Mouse (Mus musculus) limb, embryonic 15.5 days (tissue): Measurements from ENCODE around the gene Rab3c. TPM values are rescaled to one million over a fixed set of nuclear protein-coding genes. Genes with fewer than 3 reads are reported as not detected.

Experiments
- ATAC-seq: fragments of 200-750 bp; cut with Nextera tagmentation; 2 replicates; pipeline ENCODE4 v1.8.0; 2017; ENCODE audit warnings: low read depth, moderate TSS enrichment; ENCODE audit not compliant: insufficient number of reproducible peaks, low FRiP score, low TSS enrichment
- H3K27ac ChIP-seq: fragments of 300-500 bp; sonication (generic); 2 replicates; pipeline ENCODE4 v1.5.1; 2015; ENCODE audit warnings: moderate library complexity, mild to moderate bottlenecking, inconsistent platforms
- H3K27me3 ChIP-seq: fragments of 300-500 bp; sonication (generic); 2 replicates; pipeline ENCODE4 v1.6.1; 2015; ENCODE audit warnings: inconsistent platforms
- H3K36me3 ChIP-seq: fragments of 300-500 bp; sonication (generic); 2 replicates; pipeline ENCODE4 v1.6.1; 2015; ENCODE audit warnings: inconsistent platforms
- H3K4me1 ChIP-seq: fragments of 300-500 bp; sonication (generic); 2 replicates; pipeline ENCODE4 v1.6.1; 2015; ENCODE audit warnings: inconsistent platforms
- H3K4me2 ChIP-seq: fragments of 300-500 bp; sonication (generic); 2 replicates; pipeline ENCODE4 v1.6.1; 2015; ENCODE audit warnings: mild to moderate bottlenecking, inconsistent platforms
- H3K4me3 ChIP-seq: fragments of 300-500 bp; sonication (generic); 2 replicates; pipeline ENCODE4 v1.5.1; 2015; ENCODE audit warnings: mild to moderate bottlenecking, inconsistent platforms
- H3K9ac ChIP-seq: fragments of 300-500 bp; sonication (generic); 2 replicates; pipeline ENCODE4 v1.6.1; 2015; ENCODE audit warnings: inconsistent platforms
- H3K9me3 ChIP-seq: fragments of 300-500 bp; sonication (generic); 2 replicates; pipeline ENCODE4 v1.6.1; 2016; ENCODE audit warnings: inconsistent platforms
- WGBS: fragments of 180-500 bp; shearing (Covaris S2); methylation state at CpG from one replicate; pipeline ENCODE4 v1.1.7; 2015; 5-methylcytosine and 5-hydroxymethylcytosine counted together
- polyA plus RNA-seq: library from polyadenylated mRNA; unstranded; fragments of >200 nt; fragmentation: Nextera tagmentation; extraction: Ambion mirVana; gene quantifications from 2 replicates; pipeline ENCODE4 v1.2.1, GENCODE M21; 2015

The Rab3c gene
- polyA plus RNA-seq, 1 experiment from 2014 or later, result 0.38 TPM

DNA sequence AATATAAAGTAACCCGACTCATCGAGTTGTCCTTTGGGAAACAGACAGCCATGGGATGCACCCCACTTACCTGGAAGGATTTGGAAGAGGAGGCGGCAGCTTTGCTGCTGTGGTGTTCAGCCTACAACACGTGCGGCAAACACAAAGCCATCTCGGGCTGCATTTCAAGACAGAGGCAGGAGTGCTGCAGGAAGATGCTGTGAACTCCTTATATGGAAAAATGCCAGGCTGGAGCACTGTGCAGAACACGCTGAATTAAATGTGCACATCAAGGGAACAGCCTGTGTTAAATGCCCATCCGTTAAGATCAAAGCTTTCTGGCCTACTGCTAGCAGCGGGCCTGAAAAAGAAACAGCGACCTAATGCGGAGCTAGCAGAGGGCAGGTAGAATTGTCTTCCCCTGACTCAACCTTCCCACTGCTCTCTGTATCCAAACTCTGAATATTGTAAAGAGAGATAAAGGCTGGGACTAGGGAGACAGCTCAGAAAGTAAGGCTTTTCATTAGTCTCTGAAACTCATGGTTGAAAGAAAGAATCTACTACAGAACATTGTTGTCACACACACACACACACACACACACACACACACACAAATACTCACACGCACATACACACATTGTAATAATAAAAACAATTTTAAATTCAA is 153.1 kb downstream of the Rab3c start:
- H3K27me3 ChIP-seq, result no peaks in the 10 kb centered on the region
- no peak overlapping the region for H3K9ac ChIP-seq
- no peak overlapping the region for H3K4me2 ChIP-seq
- no peaks in the 10 kb centered on the region for H3K9me3 ChIP-seq
- 45% methylated on average over 12 of the region's 12 CpGs for WGBS
- H3K4me1 ChIP-seq, result no peaks in the 10 kb centered on the region
- H3K4me3 ChIP-seq, result no peak overlapping the region
- no peaks in the 10 kb centered on the region for H3K36me3 ChIP-seq
- H3K27ac ChIP-seq, result no peak overlapping the region
- no peak for ATAC-seq

DNA sequence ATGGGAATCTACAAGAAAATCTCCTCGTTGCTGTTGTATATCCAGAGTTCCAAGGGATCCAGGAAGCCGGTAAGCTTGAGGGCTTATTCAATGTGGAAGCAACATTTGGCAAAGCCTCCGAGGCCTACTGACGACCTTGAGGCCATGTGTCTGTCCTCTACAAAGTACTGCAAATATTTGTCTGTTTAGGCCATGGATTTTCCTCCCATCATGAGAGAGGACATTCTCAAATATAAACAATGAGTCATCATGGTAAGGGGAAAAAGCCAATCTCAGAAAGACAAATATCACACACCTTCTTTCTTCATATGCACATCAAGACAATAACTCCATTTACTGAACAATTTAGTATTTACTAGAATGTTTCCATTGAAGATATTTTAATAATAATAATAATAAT is 158.0 kb downstream of the Rab3c start:
- Histone ChIP-seq H3K27me3 (no peaks in the 10 kb centered on the region), H3K27ac (no peak overlapping the region), H3K4me1 (no peaks in the 10 kb centered on the region), H3K4me2 (no peak overlapping the region), H3K4me3 (no peak overlapping the region), H3K9ac (no peak overlapping the region), H3K9me3 (no peaks in the 10 kb centered on the region), H3K36me3 (no peaks in the 10 kb centered on the region)
- no peak for ATAC-seq
- WGBS, result 79% methylated on average over 4 of the region's 4 CpGs

DNA sequence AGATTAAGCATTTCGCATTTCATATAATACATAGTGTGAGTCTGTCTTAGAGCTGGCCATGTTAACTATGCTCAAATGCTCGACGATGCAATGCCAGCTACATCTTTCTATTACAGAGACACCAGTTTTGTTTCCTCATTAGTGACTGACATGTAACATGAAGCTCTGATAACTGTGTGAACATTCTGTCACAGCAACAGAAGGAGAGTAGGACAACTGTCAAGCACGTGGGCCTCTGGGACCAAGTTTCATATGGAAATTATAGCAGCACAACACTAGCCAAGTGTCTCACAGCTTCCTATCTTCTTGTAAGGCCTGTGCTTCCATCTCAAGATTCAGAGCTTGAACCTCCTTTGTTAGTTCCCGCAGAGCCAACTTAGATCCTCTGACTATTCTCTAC is 163.9 kb downstream of the Rab3c start:
- 86% methylated on average over 5 of the region's 5 CpGs for WGBS
- Histone ChIP-seq H3K9ac (no peak overlapping the region), H3K4me2 (no peak overlapping the region), H3K4me1 (no peaks in the 10 kb centered on the region), H3K9me3 (no peaks in the 10 kb centered on the region), H3K27me3 (no peaks in the 10 kb centered on the region), H3K4me3 (no peak overlapping the region), H3K27ac (no peak overlapping the region), H3K36me3 (no peaks in the 10 kb centered on the region)
- ATAC-seq, result no peak

DNA sequence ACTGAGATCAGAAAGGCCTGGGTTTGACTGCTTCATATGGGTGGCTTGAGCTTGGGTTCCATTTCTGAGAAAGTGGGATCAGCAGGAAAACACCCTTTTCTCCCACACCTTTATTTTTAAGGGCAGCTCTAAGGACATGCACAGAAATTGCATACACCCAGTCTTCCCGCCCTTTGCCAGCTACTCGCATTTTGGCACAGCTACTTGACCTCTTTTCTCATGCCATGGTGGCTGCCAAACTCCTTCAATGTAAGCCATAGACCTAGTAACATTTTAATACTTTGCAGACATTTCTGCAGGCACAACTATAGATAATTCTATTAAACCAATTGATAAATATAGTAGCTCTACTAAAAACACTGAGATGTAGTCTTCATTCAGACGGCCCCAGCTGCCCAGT is 164.5 kb downstream of the Rab3c start:
- H3K27ac ChIP-seq, result no peak overlapping the region
- no peak for ATAC-seq
- no peak overlapping the region for H3K9ac ChIP-seq
- H3K36me3 ChIP-seq, result no peaks in the 10 kb centered on the region
- WGBS, result 84% methylated on average over 3 of the region's 3 CpGs
- H3K27me3 ChIP-seq, result no peaks in the 10 kb centered on the region
- H3K9me3 ChIP-seq, result no peaks in the 10 kb centered on the region
- H3K4me2 ChIP-seq, result no peak overlapping the region
- no peak overlapping the region for H3K4me3 ChIP-seq
- no peaks in the 10 kb centered on the region for H3K4me1 ChIP-seq

DNA sequence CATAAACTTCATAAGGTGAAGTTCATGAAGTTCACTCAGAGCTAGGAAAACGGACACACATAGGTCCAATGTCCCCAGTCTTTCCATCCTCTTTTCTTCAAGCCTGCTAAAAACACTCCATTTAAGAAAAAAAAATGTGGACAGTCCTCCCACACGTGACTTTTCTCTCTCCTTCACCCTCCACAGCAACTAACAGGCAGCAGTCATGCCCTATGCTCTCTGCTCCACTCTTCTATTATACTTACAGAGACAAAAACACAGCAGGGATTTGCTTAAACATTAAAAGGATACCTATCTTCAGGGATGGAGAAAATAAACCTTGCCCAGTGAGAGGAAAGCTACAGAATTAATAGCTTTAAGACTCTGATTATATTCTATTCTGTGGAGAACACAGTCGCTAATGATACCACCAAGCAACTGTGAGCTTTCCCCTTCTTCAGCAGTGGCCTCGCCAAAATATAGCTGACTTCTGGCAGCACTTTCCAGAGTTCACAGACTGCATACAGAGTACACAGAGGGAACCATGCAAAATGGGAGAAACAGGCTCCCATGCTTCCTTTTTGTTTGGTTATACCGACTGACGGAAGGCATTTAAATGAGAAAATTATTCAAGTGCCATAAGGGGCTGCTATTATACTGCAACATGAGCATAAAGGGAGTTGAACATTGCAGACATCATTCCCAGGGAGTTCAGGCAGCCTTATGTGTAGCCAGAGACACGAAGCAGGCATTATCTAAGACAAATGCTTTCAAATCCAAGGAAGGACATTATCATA is 165.7 kb downstream of the Rab3c start:
- Histone ChIP-seq H3K9me3 (no peaks in the 10 kb centered on the region), H3K4me3 (no peak overlapping the region), H3K36me3 (no peaks in the 10 kb centered on the region), H3K4me2 (no peak overlapping the region), H3K9ac (no peak overlapping the region), H3K27me3 (no peaks in the 10 kb centered on the region), H3K27ac (no peak overlapping the region), H3K4me1 (no peaks in the 10 kb centered on the region)
- ATAC-seq, result no peak
- WGBS, result 63% methylated on average over 7 of the region's 7 CpGs

DNA sequence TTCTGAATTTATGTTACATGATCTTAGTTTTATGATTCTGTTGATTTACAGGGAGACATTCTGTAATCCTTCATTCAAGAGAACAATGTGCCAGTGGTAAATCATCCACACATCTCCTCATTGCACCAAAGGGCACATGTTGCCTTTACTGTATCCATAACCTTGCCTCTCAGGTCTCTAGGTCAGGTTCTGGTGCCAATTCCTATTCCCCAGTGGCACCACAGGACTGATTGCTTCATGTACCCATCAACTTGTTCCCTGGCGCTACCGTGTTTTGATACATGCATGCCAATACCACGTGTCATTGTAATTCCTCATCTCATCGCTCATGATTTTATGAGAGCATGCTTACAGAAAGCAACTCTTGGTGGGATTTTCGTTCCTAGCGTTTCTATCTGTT is 167.1 kb downstream of the Rab3c start:
- H3K27me3 ChIP-seq, result no peaks in the 10 kb centered on the region

DNA sequence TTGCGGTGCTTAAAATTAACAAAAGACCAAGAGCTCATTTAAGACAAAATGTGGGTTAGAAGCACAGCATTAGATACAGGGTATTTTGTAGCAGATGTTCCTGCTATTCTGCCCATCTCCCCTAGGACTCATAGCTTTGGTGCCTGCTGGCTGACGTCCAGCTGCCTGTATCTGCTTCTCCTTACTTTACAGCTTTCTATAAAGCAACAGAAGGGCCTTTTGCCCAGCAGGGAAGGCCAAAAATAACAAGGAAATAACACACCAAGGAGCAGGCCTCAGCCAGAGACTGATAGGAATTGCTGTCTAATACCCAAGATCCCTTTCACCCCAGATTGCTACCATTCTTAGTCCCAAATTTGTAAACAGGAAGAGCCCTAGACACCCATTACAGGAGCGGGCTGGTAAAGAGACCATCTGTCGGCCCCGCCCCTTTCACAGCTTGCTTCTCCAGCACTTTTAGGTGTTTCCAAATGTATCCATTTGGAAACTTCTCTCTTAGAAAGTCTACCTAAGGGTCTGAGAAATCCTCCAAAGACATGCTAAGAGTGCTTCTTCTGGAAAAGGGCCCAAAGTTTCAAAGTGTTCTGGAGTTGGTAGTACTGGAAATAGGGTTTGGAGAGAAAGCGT is 183.3 kb downstream of the Rab3c start:
- 53% methylated on average over 6 of the region's 6 CpGs for WGBS
- no peak for ATAC-seq
- H3K27me3 ChIP-seq, result no peaks in the 10 kb centered on the region
- no peaks in the 10 kb centered on the region for H3K9me3 ChIP-seq
- no peak overlapping the region for H3K4me2 ChIP-seq
- no peak overlapping the region for H3K9ac ChIP-seq
- no peak overlapping the region for H3K27ac ChIP-seq
- H3K36me3 ChIP-seq, result no peaks in the 10 kb centered on the region
- peaks cover 5% of the 10 kb centered on the region for H3K4me1 ChIP-seq
- H3K4me3 ChIP-seq, result no peak overlapping the region

More for the DNA sequence above, 167.1 kb downstream of the Rab3c start:
- Histone ChIP-seq H3K9me3 (no peaks in the 10 kb centered on the region), H3K27ac (no peak overlapping the region), H3K4me2 (no peak overlapping the region), H3K36me3 (no peaks in the 10 kb centered on the region), H3K4me3 (no peak overlapping the region), H3K9ac (no peak overlapping the region), H3K4me1 (no peaks in the 10 kb centered on the region)
- ATAC-seq, result no peak
- WGBS, result 89% methylated on average over 6 of the region's 6 CpGs

DNA sequence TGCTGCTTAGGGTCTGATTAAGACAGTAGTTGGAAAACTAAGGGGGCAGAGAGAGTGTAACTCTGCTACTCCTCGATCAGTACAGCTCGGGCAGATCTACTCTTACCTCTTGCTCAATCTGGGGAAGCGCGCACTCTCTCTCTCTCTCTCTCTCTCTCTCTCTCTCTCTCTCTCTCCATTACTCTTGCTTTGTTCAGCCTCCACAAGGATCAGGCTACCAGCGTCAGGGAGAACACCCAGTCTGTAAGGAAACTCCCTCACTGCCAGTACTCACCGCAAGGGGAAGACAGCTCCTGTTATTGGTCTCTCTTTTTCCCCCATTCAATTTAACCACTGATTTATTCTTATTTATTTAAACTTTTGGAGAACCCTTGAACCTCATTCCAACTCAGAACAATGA is 185.8 kb downstream of the Rab3c start:
- Histone ChIP-seq H3K27ac (no peak overlapping the region), H3K4me1 (peaks cover 5% of the 10 kb centered on the region), H3K4me2 (no peak overlapping the region), H3K9ac (no peak overlapping the region), H3K36me3 (no peaks in the 10 kb centered on the region), H3K9me3 (no peaks in the 10 kb centered on the region), H3K4me3 (no peak overlapping the region), H3K27me3 (no peaks in the 10 kb centered on the region)
- ATAC-seq, result no peak
- WGBS, result 76% methylated on average over 6 of the region's 6 CpGs

DNA sequence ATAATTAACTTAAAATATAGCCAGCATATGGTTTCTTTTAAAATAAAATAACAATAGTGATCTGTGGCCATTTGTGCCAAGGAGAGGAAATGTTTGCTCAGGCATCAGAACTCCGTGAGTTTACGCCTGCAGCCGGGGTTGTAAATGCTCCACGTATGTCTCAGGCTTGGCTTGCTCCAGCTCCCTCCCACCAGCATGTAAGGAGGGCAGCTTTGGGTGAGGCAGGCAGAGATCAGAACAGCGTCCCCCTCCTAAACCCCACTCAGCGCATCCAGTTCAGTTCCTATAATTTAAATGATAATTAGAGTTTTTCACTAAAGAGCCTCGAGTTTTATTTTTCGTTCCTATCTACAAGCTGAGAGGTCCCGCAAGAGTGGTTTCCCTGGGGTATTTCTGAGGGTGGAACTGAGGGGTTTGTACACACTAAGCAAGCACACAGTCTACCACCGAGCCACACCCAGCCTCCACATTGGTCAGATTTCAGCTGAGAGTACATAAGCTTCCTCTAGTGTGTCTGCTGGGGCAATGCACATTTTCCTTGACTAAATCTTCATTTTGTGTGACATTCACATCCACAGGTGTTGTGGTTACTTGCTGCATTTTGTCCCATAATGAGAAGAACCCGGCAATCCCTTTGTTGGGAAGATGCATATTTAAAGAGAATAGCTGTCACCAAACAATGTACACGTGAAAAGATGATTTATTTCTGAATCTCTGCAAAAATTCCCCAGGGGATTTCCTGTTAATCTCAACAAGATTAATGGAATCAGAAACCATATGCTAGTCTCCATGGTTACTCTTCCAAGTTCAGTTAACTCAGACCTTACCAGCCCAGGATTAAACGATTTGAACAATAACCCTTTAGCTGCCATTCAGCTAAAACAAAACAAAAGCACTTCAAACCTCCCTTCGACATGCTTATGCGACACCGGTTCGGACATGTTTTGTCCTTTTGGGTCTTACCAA is 186.8 kb downstream of the Rab3c start:
- no peak overlapping the region for H3K4me3 ChIP-seq
- H3K27me3 ChIP-seq, result no peaks in the 10 kb centered on the region
- H3K9ac ChIP-seq, result no peak overlapping the region
- no peak overlapping the region for H3K27ac ChIP-seq
- H3K9me3 ChIP-seq, result no peaks in the 10 kb centered on the region
- 44% methylated on average over 17 of the region's 17 CpGs for WGBS
- 0 out of 2 replicates have a peak overlapping the region, but pooled peaks have one; percentile 7 for H3K4me2 ChIP-seq
- no peak for ATAC-seq
- H3K4me1 ChIP-seq, result peaks cover 5% of the 10 kb centered on the region
- no peaks in the 10 kb centered on the region for H3K36me3 ChIP-seq

DNA sequence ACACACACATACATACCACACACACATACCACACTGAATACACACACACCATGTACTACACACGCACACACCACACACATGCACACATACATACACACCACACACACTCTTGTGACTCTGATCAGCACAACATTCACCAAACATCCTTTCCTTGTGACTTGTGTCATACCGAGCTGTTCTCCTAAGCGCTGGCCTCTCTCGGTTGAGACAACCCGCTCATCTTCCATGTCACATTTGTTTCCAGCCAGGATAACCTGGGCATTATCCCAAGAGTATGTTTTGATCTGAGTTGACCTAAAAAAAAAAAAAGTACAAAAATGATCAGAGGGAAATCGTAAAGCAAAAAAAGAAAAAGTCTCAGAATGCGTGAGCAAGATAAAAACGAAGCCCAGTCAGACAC is 196.8 kb downstream of the Rab3c start:
- Histone ChIP-seq H3K4me1 (no peaks in the 10 kb centered on the region), H3K27ac (no peak overlapping the region), H3K36me3 (no peaks in the 10 kb centered on the region), H3K9ac (no peak overlapping the region), H3K9me3 (no peaks in the 10 kb centered on the region), H3K4me3 (no peak overlapping the region), H3K4me2 (no peak overlapping the region), H3K27me3 (no peaks in the 10 kb centered on the region)
- WGBS, result 85% methylated on average over 8 of the region's 8 CpGs
- no peak for ATAC-seq

DNA sequence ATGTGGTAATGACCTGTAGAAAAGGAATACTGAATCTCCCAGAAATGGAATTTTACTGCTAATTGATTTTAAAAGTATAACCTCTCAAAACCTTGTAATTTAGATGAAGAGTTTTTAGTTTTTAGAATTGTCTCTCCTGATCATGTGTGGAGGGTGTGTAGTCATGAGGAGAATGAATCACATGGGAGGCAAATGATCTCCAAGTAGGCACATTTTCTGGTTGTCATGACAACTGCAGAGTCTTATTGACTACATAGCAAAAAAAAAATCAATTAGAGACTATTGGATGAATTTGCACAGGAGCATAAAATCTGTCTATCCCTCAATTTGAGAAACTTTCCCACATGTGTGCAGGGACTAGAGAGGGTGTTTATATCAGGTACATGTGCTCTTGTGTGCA is 199.6 kb downstream of the Rab3c start:
- Histone ChIP-seq H3K27ac (no peak overlapping the region), H3K36me3 (no peaks in the 10 kb centered on the region), H3K4me3 (no peak overlapping the region), H3K9ac (no peak overlapping the region), H3K27me3 (no peaks in the 10 kb centered on the region), H3K4me2 (no peak overlapping the region), H3K4me1 (no peaks in the 10 kb centered on the region), H3K9me3 (no peaks in the 10 kb centered on the region)
- ATAC-seq, result no peak
